19 mouse cellular contexts compared by ENCODE assay signal in genomic region chr17:36169094-36169493, GRCm38 (mm10). TPM values are rescaled to one million over a fixed set of nuclear protein-coding genes. Genes with fewer than 3 reads are reported as not detected.
"Had no signal": no experiment of that assay in that cellular context is flagged by ENCODE, and none has a peak within 500 bp of the region (broad histone marks: within the 10 kb centered on the region; RNA-seq: fewer than 3 reads in every experiment).

No protein-coding gene starts in this region.

RNA-seq across cellular contexts. Expression of gene Gm8909, which starts 0.8 kb away (rescaled TPM):
- polyA plus RNA-seq: cerebellum, adult 2 months; cortical plate, adult 2 months; embryonic facial prominence, embryonic 10.5 days; embryonic facial prominence, embryonic 11.5 days; embryonic facial prominence, embryonic 12.5 days; embryonic facial prominence, embryonic 13.5 days; embryonic facial prominence, embryonic 14.5 days; embryonic facial prominence, embryonic 15.5 days; erythroblast, embryonic 14.5 days; forebrain, embryonic 10.5 days; forebrain, embryonic 11.5 days; forebrain, embryonic 12.5 days; forebrain, embryonic 13.5 days; forebrain, embryonic 14.5 days; forebrain, embryonic 15.5 days; forebrain, embryonic 16.5 days; forebrain, postnatal 0 days; frontal cortex, adult 2 months had no signal

RNA-seq across cellular contexts. Expression of gene H2-T3, which starts 21.0 kb away (rescaled TPM):
- polyA plus RNA-seq: cerebellum, adult 2 months; cortical plate, adult 2 months; embryonic facial prominence, embryonic 10.5 days; embryonic facial prominence, embryonic 11.5 days; embryonic facial prominence, embryonic 12.5 days; embryonic facial prominence, embryonic 13.5 days; embryonic facial prominence, embryonic 14.5 days; embryonic facial prominence, embryonic 15.5 days; erythroblast, embryonic 14.5 days; forebrain, embryonic 10.5 days; forebrain, embryonic 11.5 days; forebrain, embryonic 12.5 days; forebrain, embryonic 13.5 days; forebrain, embryonic 14.5 days; forebrain, embryonic 15.5 days; forebrain, embryonic 16.5 days; forebrain, postnatal 0 days; frontal cortex, adult 2 months; gonadal fat pad, adult 2 months had no signal

RNA-seq across cellular contexts. Expression of gene Gm7030, which starts 39.9 kb away (rescaled TPM):
- polyA plus RNA-seq: cerebellum, adult 2 months; cortical plate, adult 2 months; embryonic facial prominence, embryonic 10.5 days; embryonic facial prominence, embryonic 11.5 days; embryonic facial prominence, embryonic 12.5 days; embryonic facial prominence, embryonic 13.5 days; embryonic facial prominence, embryonic 14.5 days; embryonic facial prominence, embryonic 15.5 days; forebrain, embryonic 10.5 days; forebrain, embryonic 11.5 days; forebrain, embryonic 12.5 days; forebrain, embryonic 13.5 days; forebrain, embryonic 14.5 days; forebrain, embryonic 15.5 days; forebrain, embryonic 16.5 days; forebrain, postnatal 0 days; frontal cortex, adult 2 months; gonadal fat pad, adult 2 months had no signal

RNA-seq across cellular contexts. Expression of gene Gm19684, which starts 47.6 kb away (rescaled TPM):
- polyA plus RNA-seq: cerebellum, adult 2 months; cortical plate, adult 2 months; embryonic facial prominence, embryonic 10.5 days; embryonic facial prominence, embryonic 11.5 days; embryonic facial prominence, embryonic 12.5 days; embryonic facial prominence, embryonic 13.5 days; embryonic facial prominence, embryonic 14.5 days; embryonic facial prominence, embryonic 15.5 days; erythroblast, embryonic 14.5 days; forebrain, embryonic 10.5 days; forebrain, embryonic 11.5 days; forebrain, embryonic 12.5 days; forebrain, embryonic 13.5 days; forebrain, embryonic 14.5 days; forebrain, embryonic 15.5 days; forebrain, embryonic 16.5 days; forebrain, postnatal 0 days had no signal
